Mouse (Mus musculus): Measurements from ENCODE around the gene Zbtb20. TPM values are rescaled to one million over a fixed set of nuclear protein-coding genes. Genes with fewer than 3 reads are reported as not detected.

Zbtb20 gene
- polyA plus RNA-seq, 1 experiment from 2014 or later = 22.8 TPM

- Histone ChIP-seq H3K36me3 (no peaks in the 10 kb centered on the region), H3K27me3 (no peaks in the 10 kb centered on the region), H3K9me3 (no peaks in the 10 kb centered on the region), H3K4me1 (no peaks in the 10 kb centered on the region), H3K4me2 (replicated peaks) (no peak overlapping the region), H3K27ac (no peak overlapping the region), H3K9ac (no peak overlapping the region), H3K4me3 (no peak overlapping the region)
- WGBS = 60% methylated on average over 5 of the region's 5 CpGs
- ATAC-seq (ENCODE audit: low FRiP score, low read depth) = no peak
Measured at GRCm38 (mm10) chr16:43385620-43386210, 510.0 kb downstream of the Zbtb20 start.

- no peak overlapping the region for H3K4me3 ChIP-seq
- no peaks in the 10 kb centered on the region for H3K9me3 ChIP-seq
Measured at GRCm38 (mm10) chr16:43386426-43386825, 510.7 kb downstream of the Zbtb20 start.

GRCm38 (mm10) chr16:43388389-43388788 lies 512.7 kb downstream of the Zbtb20 start:
- Histone ChIP-seq H3K4me3 (no peak overlapping the region), H3K36me3 (no peaks in the 10 kb centered on the region), H3K27ac (no peak overlapping the region), H3K9me3 (no peaks in the 10 kb centered on the region), H3K9ac (no peak overlapping the region), H3K4me1 (peaks cover 4% of the 10 kb centered on the region), H3K27me3 (no peaks in the 10 kb centered on the region), H3K4me2 (replicated peaks) (no peak overlapping the region)
- ATAC-seq (ENCODE audit: low FRiP score, low read depth) = no peak
- WGBS = 86% methylated on average over 5 of the region's 5 CpGs

More at GRCm38 (mm10) chr16:43386426-43386825, 510.7 kb downstream of the Zbtb20 start:
- 76% methylated on average over 5 of the region's 5 CpGs for WGBS
- no peak for ATAC-seq (ENCODE audit: low FRiP score, low read depth)
- no peaks in the 10 kb centered on the region for H3K27me3 ChIP-seq
- no peak overlapping the region for H3K9ac ChIP-seq
- no peak overlapping the region for H3K4me2 ChIP-seq (replicated peaks)
- no peaks in the 10 kb centered on the region for H3K36me3 ChIP-seq
- H3K27ac ChIP-seq = no peak overlapping the region
- no peaks in the 10 kb centered on the region for H3K4me1 ChIP-seq

GRCm38 (mm10) chr16:43390387-43390786 lies 514.7 kb downstream of the Zbtb20 start:
- peaks cover 10% of the 10 kb centered on the region for H3K4me1 ChIP-seq
- no peaks in the 10 kb centered on the region for H3K27me3 ChIP-seq
- H3K36me3 ChIP-seq = no peaks in the 10 kb centered on the region
- H3K4me3 ChIP-seq = no peak overlapping the region
- no peak overlapping the region for H3K9ac ChIP-seq
- no peak overlapping the region for H3K27ac ChIP-seq
- ATAC-seq (ENCODE audit: low FRiP score, low read depth) = no peak
- H3K9me3 ChIP-seq = no peaks in the 10 kb centered on the region
- H3K4me2 ChIP-seq (replicated peaks) = no peak overlapping the region
- 77% methylated on average over 4 of the region's 4 CpGs for WGBS

- H3K9ac ChIP-seq = no peak overlapping the region
- WGBS = 28% methylated on average over 4 of the region's 4 CpGs
- H3K36me3 ChIP-seq = no peaks in the 10 kb centered on the region
- H3K9me3 ChIP-seq = no peaks in the 10 kb centered on the region
- H3K4me1 ChIP-seq = peaks cover 10% of the 10 kb centered on the region
- H3K27me3 ChIP-seq = no peaks in the 10 kb centered on the region
- no peak overlapping the region for H3K4me2 ChIP-seq (replicated peaks)
- no peak for ATAC-seq (ENCODE audit: low FRiP score, low read depth)
- H3K27ac ChIP-seq = no peak overlapping the region
- H3K4me3 ChIP-seq = no peak overlapping the region
Measured at GRCm38 (mm10) chr16:43393382-43393781, 517.7 kb downstream of the Zbtb20 start.

- Histone ChIP-seq H3K9me3 (no peaks in the 10 kb centered on the region), H3K4me1 (peaks cover 10% of the 10 kb centered on the region), H3K27me3 (no peaks in the 10 kb centered on the region), H3K36me3 (no peaks in the 10 kb centered on the region), H3K9ac (no peak overlapping the region), H3K4me2 (replicated peaks) (no peak overlapping the region), H3K4me3 (no peak overlapping the region), H3K27ac (no peak overlapping the region)
- no peak for ATAC-seq (ENCODE audit: low FRiP score, low read depth)
- WGBS = 82% methylated on average over 9 of the region's 9 CpGs
Measured at GRCm38 (mm10) chr16:43394013-43394568, 518.4 kb downstream of the Zbtb20 start.

GRCm38 (mm10) chr16:43394760-43395159 lies 519.1 kb downstream of the Zbtb20 start:
- Histone ChIP-seq H3K27me3 (no peaks in the 10 kb centered on the region), H3K9me3 (no peaks in the 10 kb centered on the region), H3K4me2 (replicated peaks) (no peak overlapping the region), H3K36me3 (no peaks in the 10 kb centered on the region), H3K4me3 (no peak overlapping the region), H3K9ac (no peak overlapping the region), H3K4me1 (peaks cover 10% of the 10 kb centered on the region), H3K27ac (no peak overlapping the region)
- no peak for ATAC-seq (ENCODE audit: low FRiP score, low read depth)
- 91% methylated on average over 2 of the region's 2 CpGs for WGBS

- Histone ChIP-seq H3K27me3 (no peaks in the 10 kb centered on the region), H3K4me3 (no peak overlapping the region), H3K9me3 (no peaks in the 10 kb centered on the region), H3K9ac (no peak overlapping the region), H3K36me3 (no peaks in the 10 kb centered on the region), H3K4me2 (replicated peaks) (no peak overlapping the region), H3K4me1 (peaks cover 10% of the 10 kb centered on the region), H3K27ac (no peak overlapping the region)
- 80% methylated on average over 11 of the region's 11 CpGs for WGBS
- ATAC-seq (ENCODE audit: low FRiP score, low read depth) = no peak
Measured at GRCm38 (mm10) chr16:43396849-43397628, 521.4 kb downstream of the Zbtb20 start.

- H3K9ac ChIP-seq = no peak overlapping the region
- H3K27me3 ChIP-seq = no peaks in the 10 kb centered on the region
- no peak overlapping the region for H3K27ac ChIP-seq
- H3K4me1 ChIP-seq = peaks cover 10% of the 10 kb centered on the region
- no peaks in the 10 kb centered on the region for H3K9me3 ChIP-seq
- ATAC-seq (ENCODE audit: low FRiP score, low read depth) = no peak
- H3K4me2 ChIP-seq (replicated peaks) = no peak overlapping the region
- WGBS = 87% methylated on average over 3 of the region's 3 CpGs
- no peak overlapping the region for H3K4me3 ChIP-seq
- no peaks in the 10 kb centered on the region for H3K36me3 ChIP-seq
Measured at GRCm38 (mm10) chr16:43397629-43398323, 522.1 kb downstream of the Zbtb20 start.

- Histone ChIP-seq H3K27ac (no peak overlapping the region), H3K4me2 (replicated peaks) (no peak overlapping the region), H3K4me1 (no peaks in the 10 kb centered on the region), H3K4me3 (no peak overlapping the region), H3K9ac (no peak overlapping the region), H3K27me3 (no peaks in the 10 kb centered on the region), H3K9me3 (no peaks in the 10 kb centered on the region), H3K36me3 (no peaks in the 10 kb centered on the region)
- ATAC-seq (ENCODE audit: low FRiP score, low read depth) = no peak
Measured at GRCm38 (mm10) chr16:43399428-43399827, 523.7 kb downstream of the Zbtb20 start.

- Histone ChIP-seq H3K27me3 (no peaks in the 10 kb centered on the region), H3K9me3 (no peaks in the 10 kb centered on the region), H3K27ac (no peak overlapping the region), H3K36me3 (no peaks in the 10 kb centered on the region), H3K4me1 (no peaks in the 10 kb centered on the region), H3K4me3 (no peak overlapping the region), H3K4me2 (replicated peaks) (no peak overlapping the region), H3K9ac (no peak overlapping the region)
- ATAC-seq (ENCODE audit: low FRiP score, low read depth) = no peak
Measured at GRCm38 (mm10) chr16:43400046-43400445, 524.4 kb downstream of the Zbtb20 start.

- WGBS = 85% methylated on average over 2 of the region's 2 CpGs
- no peaks in the 10 kb centered on the region for H3K4me1 ChIP-seq
Measured at GRCm38 (mm10) chr16:43400949-43401348, 525.3 kb downstream of the Zbtb20 start.

More at GRCm38 (mm10) chr16:43400949-43401348, 525.3 kb downstream of the Zbtb20 start:
- Histone ChIP-seq H3K9ac (no peak overlapping the region), H3K9me3 (no peaks in the 10 kb centered on the region), H3K4me2 (replicated peaks) (no peak overlapping the region), H3K27ac (no peak overlapping the region), H3K27me3 (no peaks in the 10 kb centered on the region), H3K36me3 (no peaks in the 10 kb centered on the region), H3K4me3 (no peak overlapping the region)
- no peak for ATAC-seq (ENCODE audit: low FRiP score, low read depth)

All from limb, embryonic 13.5 days (tissue).